Mouse (Mus musculus) olfactory bulb, adult 2 months (tissue): ENCODE results near the gene Nsmce4a.

Experiments used
- CTCF ChIP-seq: fragments of 200-500 bp; IDR thresholded peaks from 2 replicates; pipeline ENCODE4 v1.5.1; 2012; ENCODE audit warnings: low read depth, mild to moderate bottlenecking, low read length, moderate library complexity; ENCODE audit not compliant: insufficient read depth
- POLR2A ChIP-seq: fragments of 200-500 bp; IDR thresholded peaks from 2 replicates; pipeline ENCODE4 v1.6.1; 2012; ENCODE audit warnings: mild to moderate bottlenecking, low read depth, low read length, moderate library complexity; ENCODE audit not compliant: insufficient read depth

DNA sequence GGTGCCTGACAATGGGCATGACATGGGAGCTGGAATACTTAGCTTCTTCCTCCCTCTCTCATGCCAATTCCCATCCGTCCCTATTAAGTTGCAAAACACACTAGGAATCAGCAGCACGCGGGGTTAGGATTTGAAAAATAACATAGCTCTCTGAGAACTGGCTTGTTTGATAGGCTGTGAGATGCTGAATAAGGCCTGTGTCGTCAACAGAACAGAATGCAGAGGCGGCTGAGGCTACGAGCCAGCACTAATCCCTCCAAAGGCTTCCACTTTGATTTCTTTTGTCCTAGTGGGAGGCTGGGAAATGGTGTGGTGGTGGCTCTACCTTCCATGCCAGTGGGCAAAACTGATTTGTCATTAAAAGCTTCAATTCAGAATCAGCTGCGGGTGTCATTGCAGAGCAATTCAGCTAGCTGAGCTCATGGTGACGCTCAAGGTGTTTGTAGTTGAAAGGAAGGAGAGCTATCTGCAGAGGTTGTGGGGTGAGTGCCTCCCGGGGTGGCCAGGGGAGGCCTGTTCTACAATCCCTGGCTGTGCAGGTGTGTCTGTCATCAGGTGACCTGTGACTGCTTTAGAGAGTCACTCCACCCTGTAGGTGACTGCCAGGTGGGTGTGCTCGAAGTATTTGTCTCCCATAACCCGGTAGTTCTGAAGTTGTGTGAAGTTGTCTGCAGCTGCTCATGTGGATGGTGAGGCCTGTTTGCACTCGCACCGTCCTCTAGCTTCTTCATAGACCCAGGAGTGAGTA, 17.3 kb upstream of the Nsmce4a start:
- TF ChIP-seq CTCF (no peak), POLR2A (no peak)
